Mouse (Mus musculus): ENCODE results near the gene Osbp2.
"Not testable (repeated sequence)": the region's sequence is repeated elsewhere in the genome, so short reads cannot be mapped to it uniquely, and the experiment has no call there.

The Osbp2 gene

DNA sequence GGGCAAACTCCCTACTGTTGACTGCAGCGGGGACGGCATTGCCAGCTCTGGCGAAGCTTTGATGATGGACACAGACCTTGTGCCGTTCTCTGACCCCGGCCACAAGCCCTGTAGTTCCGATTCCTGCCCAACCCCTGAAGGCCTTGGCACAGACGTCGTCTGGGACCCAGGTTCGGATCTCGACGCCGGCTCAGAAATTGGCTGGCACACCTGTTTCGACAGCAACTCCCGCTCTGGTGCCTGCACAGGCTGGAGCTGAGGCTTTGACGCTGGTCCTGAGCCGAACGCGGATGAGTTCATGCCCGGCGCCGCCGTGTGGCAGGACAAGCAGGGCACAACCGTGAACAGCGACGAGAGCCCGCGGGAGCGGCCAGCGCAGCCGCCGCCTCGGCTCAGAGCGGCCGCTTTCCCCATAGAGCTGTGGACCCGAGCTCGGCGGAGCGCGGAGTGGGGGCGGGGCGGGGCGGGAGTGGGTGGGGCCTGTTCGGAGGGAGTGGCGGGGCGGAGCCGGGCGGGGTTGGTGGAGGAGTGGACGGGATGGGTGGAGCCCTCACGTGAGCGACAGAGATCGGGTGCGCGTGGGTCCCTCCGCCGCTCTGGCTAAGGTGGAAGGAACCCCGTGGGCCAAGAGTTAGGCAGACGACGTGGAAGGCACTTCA, at the start of gene Osbp2:
Gene Osbp2 (minus strand): TSS at position 450 of the 659 bp plus-strand sequence.
- in situ Hi-C loops (cut with MboI; ENCODE audit: unreplicated experiment in 2 of 2), result no loop called here

DNA sequence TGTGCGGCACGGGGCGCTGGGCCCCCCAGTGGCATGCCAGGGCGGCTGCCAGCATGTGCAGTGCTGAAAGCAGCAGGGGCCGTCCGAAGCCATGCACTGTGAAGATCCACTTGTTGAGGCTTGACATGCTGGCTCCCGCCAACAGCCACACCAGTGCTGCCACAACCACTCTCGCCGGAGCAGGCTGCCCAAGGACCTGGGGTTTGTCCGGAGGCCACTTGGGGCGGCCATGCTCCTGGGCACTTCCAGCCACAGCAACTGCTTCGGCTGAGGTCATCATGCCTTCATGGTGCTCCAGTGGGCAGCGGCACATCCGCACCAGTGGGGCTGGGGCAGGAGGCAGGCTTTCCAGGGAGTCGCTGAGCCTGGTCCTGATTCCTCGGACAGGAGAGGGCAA, 49.2 kb upstream of the Osbp2 start:
- in situ Hi-C loops (cut with MboI; ENCODE audit: unreplicated experiment in 2 of 2), result no loop called here

DNA sequence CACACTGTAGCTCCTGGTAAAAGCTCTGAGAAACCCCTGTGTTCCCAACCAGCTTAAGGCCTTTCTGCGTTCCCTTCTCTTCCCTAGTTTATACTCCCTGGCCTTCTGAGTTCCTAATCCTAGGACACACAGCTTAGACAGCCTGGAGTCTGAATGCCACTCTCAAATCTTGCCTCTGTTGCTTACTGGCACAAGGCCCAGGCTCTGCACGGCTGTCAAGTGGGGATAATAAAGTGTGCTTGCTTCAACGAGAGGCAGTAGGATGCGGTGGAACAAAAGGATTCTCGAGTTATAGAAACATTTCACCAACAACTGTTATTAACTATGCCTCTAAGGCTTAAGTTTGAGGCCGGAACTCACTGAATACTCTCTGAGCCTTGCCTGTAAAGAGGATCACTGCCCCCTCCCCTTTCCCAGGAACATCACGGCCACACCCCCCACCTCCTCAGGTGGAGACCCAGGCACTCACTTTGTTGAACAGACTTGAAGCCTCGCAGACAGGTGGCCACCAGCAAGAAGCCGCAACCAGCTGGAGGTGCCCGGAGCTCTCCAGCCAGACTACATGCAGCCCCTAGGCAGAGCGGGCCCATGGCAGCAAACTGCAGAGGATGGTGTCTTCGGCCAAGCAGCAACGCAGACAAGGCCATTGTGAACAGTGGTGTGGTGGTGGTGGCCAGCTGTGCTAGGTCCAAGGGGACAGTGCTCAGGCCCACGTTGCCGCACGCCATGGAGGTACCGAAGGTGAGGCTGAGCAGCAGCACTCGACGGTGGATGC, 48.6 kb upstream of the Osbp2 start:
- in situ Hi-C loops (cut with MboI; ENCODE audit: unreplicated experiment in 2 of 2), result no loop called here

DNA sequence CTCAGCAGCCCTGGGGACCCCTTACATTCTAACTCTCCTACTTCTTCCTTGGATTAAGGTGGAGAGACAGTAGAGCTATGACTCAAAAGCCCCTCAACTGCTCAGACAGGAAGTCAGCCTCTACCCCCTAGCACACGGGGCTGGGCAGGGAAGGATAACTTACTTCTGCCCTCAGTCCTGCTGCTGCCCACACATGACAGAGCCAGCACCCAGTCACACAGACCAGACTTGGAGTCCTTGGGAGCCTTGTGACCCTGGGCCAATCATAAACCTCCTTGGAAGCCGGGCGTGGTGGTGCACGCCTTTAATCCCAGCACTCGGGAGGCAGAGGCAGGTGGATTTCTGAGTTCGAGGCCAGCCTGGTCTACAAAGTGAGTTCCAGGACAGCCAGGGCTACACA, 47.7 kb upstream of the Osbp2 start:
- in situ Hi-C loops (cut with MboI; ENCODE audit: unreplicated experiment in 2 of 2), result not testable (repeated sequence)

DNA sequence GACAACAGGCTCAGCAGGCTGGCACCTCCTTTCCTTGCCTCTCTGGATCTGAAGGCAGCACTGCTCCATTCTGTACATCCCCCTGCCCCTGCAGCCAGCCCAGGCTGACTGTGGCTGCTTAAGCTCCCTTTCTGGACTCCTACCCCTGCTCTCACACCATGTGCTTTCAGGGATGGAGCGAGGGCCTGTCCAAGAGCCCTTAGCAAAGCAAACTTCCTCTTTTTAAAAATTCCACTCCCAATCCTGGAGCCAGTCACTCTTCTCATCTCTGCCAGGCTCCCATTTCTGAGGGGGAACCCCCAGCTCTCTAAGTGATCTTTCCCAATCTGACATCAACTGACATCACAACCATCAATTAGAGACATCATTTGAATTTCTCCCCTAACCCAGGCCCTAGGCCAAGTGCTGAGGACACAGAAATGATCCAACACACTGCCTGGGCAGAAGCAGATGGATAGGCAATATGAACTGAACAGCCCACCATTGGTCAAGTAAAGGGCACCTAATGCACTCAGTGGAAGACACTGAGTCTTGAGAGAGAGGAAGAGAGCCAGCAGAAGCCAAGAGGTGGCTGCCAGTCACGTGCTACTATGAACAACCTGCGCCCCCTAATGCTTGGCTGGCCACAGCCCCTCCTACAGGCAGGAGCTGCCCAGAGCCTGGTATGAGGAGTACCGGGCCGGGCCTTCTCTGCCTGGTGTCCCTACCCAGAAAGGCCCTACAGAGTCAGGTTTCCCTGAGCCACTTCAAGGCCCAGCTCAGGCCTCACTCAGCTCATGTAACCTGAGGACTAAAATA, 47.0 kb upstream of the Osbp2 start:
- in situ Hi-C loops (cut with MboI; ENCODE audit: unreplicated experiment in 2 of 2), result no loop called here

DNA sequence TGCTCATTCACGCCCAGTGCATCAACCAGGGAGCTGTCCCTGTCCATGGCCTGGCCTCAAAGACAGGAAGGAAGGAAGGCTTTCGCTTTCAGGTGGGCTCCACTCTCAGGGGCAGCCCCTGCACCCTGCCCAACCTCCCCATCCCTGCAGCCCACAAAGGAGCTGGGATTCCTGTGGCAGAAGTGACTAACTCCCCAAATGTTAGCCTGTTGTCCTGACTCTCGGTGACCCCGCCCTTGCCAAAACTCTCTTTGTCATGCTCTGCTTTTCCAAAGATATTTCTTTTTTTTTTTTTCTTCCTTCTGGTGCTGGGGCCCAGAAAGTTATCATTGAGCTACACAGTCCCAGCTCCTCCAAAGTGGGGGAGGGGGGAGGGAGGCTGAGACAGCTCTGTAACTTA, 45.5 kb upstream of the Osbp2 start:
- in situ Hi-C loops (cut with MboI; ENCODE audit: unreplicated experiment in 2 of 2), result no loop called here

DNA sequence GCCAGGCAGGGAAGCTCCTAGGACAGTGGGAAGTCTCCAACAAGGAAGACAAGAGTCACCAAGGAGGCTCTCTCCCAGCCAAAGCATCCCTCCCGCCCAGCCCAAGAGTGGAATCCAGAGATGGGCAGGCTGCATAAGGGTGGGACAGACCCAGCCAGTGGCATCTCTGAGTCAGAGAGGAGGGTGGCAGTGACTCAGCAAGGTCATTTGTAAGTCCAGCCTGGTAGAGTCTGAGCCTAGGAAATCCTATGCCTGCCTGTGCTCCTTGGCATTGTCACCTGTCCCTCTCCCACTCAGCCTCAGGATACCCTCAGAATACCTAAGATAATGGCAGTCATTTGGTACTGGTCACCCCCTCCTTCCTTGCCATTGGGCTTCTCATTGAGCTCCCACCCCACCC, 41.7 kb upstream of the Osbp2 start:
- in situ Hi-C loops (cut with MboI; ENCODE audit: unreplicated experiment in 2 of 2), result no loop called here

DNA sequence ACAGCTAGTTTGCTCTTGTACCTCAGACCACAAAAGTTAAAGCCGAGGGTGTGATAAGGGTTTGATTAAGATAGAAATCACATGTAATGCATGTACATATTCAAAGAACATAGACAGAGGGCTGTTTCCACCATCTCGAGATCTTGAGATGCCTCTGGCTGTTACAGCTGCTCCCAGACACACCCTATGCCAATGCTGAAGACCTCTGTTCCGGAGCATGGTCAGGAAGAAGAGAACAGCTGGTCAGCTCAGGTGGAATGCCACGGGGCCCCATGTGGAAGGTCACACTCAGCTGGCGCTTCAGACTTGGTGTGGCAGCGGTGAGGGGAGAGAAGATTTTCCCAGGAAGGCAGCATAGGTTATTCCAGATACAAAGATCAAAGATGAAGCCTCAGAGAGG, 41.0 kb upstream of the Osbp2 start:
- in situ Hi-C loops (cut with MboI; ENCODE audit: unreplicated experiment in 2 of 2), result no loop called here

DNA sequence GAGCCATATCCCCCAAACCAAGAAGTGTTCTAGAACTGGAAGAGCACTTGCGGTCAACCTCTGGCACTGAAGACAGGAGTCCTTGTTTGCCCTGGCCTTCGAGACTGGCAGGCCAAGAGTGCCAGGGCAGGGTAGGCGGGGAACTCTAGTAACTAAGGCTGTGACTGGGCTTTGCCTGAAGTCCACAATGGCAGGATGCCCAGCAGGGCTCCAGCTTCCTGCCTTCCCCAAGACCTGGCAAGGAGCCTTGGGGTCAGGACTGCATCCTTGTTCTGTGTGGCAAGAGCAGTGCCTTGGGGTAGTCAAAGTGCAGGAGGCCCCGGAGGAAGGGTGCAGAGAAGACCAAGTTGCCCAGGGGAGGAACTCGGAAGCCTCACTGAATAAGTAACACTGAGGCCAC, 39.3 kb upstream of the Osbp2 start:
- in situ Hi-C loops (cut with MboI; ENCODE audit: unreplicated experiment in 2 of 2), result no loop called here

DNA sequence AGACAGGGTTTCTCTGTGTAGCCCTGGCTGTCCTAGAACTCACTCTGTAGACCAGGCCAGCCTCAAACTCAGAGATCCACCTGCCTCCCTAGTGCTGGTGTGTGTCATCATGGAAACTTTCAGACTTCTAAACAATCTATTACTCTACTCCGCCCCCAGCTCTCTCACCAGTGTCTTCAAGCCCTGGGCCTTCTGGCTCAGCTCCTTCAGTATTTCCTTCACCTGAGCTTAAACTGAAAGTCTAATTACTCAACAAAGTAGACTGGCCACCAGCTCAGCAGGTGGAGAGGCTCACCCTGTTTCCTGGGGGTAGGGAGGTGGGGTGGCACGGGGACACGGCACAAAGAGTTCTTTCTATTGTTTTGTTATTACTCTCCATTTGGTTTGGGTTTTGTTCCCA, 38.8 kb upstream of the Osbp2 start:
- in situ Hi-C loops (cut with MboI; ENCODE audit: unreplicated experiment in 2 of 2), result no loop called here

DNA sequence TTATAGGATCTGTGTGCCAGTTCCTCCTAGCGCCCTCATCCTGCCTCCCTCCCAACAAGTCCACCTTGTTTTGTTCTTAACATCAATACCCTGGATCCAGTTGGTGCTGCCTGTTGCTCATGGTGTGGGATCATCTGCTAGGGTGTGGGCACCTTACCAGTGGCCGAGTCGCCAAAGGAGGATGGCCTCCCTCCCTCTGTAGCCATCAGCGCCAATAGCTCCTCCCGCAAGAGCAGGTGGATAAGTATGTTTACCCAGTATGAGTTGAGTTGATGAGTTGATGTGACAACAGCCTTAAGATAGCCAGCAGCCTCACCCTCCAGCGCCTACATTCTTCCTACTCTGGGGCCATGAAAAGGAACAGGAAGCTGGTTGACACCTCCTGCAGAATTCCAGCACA, 36.6 kb upstream of the Osbp2 start:
- in situ Hi-C loops (cut with MboI; ENCODE audit: unreplicated experiment in 2 of 2), result no loop called here

DNA sequence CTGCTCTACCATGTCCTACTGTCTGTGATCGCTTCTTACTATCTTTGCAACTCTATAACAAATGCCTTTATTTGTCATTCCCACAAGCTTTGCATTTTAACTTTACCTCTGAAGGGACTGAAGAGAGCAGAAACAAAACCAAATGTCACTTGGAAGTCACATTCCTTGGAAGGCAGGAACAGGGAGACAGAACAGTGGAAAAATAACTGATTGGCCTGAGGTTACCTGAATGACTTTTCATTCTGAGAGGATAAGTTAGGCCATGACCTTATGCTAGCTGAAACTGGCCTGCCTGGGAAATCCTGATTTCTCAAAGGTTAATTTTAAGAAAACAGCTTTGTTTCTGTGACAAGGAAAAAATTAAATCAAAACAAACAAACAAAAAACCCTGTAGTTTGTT, 32.2 kb upstream of the Osbp2 start:
- in situ Hi-C loops (cut with MboI; ENCODE audit: unreplicated experiment in 2 of 2), result no loop called here

DNA sequence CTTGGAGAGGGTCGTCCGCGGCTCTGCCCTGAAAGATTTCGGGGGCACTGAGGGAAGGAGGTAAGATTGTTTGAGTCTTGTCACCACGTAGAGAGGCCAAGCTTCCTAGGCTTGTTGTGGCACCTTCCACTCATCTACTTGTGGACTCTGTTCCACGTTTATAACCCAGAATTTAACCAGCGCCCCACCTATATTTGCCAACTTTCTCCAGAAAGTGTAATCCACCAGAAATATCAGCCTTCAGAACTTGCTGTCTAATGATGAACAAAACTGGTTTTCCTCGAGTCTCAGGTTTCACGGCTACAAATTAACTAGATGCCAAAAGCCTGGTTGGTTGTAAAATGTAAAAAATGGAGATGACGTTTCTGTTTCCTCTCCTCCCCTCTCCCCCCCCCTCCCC, 31.8 kb upstream of the Osbp2 start:
- in situ Hi-C loops (cut with MboI; ENCODE audit: unreplicated experiment in 2 of 2), result no loop called here

DNA sequence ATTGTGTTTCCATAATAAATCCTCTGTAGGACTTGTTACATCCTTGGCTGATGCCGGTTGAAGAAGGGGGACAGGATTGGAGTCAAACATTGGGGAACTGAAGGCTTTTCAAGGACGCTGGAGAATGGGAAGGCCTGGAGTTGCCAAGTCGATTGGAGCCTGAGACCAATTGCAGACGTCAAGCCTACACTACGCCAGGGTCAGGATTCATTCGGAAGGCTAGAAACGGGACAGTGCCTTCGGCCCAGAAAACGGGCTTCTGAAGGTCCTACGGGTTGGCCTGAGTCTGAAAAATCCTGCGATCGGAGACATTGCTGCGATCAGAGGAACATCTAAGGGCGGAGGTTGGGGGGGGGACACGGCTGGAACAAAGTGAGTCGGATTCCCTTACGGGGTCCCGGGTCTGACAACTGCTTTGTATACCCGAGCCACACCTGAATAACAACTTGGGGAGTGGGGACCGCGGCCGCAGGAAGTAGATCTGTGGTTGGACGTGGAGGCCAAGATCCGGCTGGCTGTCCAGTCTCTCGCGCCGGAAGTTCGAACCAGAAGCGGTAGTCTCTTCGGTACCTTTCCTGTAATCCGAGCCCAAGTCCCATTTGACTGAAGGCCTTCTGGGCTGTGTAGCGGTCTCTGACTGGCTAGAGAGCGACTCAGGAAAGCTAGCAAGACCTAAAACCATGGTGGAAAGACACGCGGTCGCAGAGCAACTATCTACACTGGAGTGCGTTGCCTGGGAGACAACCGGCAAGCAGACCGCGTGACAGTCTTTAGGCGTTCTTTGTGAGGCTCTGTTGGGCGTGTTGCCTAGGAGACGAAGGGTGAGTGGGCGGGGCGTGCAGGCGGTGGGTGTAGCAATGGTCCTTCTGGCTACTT, 30.9 kb upstream of the Osbp2 start, which contains the start of the genes 4921536K21Rik and Dusp18:
Gene 4921536K21Rik (minus strand): TSS at position 693 of the 876 bp plus-strand sequence.
Gene Dusp18 (plus strand): TSS at position 835 of the 876 bp plus-strand sequence.
- in situ Hi-C loops (cut with MboI; ENCODE audit: unreplicated experiment in 2 of 2), result no loop called here

DNA sequence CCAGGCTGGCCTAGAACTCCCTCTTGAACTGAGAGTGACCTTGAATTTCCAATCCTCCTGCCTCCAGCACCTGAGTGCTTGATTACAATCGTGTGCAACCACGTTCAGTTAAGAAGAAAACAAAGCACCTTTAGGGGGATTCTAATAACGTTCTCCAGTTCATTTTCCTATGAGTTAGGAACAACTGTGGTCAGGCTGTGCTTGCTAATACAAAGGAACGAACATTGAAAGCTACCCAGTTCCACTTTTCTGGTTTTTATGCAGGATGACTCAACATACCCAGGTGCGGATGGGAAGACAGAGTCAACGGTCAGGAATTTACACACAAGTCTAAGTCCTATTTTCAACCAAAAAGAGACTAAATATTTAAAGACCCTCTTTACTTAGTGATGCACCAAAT, 30.3 kb upstream of the Osbp2 start:
- in situ Hi-C loops (cut with MboI; ENCODE audit: unreplicated experiment in 2 of 2), result no loop called here

DNA sequence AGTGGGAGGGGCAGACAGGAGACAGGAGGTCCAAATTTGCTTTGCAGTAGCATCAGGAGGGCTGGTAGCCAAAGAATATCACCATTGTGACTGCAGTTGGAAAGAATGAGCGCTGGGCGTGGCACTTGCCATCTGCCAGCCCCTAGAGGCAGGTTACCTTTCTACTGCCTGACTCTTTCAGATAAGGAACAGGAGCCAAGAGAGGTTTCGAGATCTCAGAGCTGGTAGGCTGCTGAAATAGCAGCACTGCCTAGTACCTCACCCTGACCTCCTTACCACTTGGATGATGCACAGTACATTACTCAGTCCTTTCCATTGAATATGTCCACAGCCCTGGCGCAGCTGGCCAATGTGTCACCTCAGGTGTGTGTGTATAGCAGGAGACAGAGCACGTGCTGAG, 23.6 kb upstream of the Osbp2 start:
- in situ Hi-C loops (cut with MboI; ENCODE audit: unreplicated experiment in 2 of 2), result no loop called here

DNA sequence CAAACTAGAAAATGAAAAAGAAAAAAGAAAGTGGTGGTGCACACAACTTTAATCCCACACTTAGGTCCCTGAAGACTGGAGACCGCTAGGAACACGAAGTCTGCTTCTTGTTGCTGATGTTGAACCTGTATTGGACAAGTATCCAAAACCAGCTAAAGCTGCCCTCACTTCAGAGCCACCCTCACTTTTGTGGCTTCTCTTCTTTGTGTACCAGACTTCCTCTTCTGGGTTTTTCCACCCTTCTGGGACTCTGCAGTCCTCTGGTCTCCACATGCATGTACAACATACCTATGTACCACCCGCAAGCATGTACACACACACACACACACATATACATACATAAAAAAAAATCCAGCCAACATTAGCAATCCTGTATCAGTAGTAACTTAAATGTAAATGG, 20.0 kb upstream of the Osbp2 start:
- in situ Hi-C loops (cut with MboI; ENCODE audit: unreplicated experiment in 2 of 2), result no loop called here

DNA sequence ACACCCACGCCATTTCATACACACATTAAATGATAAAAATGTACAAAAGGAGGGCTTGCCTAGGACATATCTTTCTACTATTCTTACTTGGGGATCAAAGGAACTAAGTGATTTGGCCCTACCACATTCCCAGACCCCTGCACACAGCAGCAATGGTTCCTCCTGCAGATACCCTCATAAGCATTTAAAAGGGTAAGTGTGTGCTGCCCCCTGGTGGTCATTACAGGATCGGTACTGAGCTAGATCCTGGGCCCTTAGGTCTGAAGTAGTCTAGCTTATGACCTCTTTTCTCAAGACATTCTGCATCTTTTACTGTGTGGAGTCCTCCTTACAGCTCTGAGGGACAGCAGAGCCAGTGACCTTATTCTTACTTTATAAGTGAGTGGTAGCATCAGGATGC, 16.1 kb upstream of the Osbp2 start:
- in situ Hi-C loops (cut with MboI; ENCODE audit: unreplicated experiment in 2 of 2), result loop anchor here in 1 of 2 experiments (5.0 kb wide), 1 partner anchor 408 kb away; no protein-coding TSS in a partner anchor

DNA sequence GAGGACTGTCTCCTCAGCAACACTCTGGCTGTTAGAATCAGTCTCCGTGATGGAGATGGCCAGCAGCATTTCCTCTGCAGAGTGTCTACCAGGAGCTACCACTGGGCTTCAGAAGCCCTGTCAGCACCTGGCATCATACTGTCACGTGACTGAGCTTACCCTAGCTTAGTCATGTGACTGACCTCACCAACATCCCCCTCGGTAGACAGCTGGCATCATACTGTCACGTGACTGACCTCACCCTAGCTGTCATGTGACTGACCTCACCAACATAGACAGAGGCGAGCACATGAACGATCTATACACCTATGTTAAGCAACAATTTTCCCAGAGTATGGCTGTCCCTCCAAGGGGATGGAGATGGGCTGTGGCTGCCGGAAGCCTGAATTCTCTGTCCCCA, 15.0 kb upstream of the Osbp2 start:
- in situ Hi-C loops (cut with MboI; ENCODE audit: unreplicated experiment in 2 of 2), result loop anchor here in 1 of 2 experiments (5.0 kb wide), 1 partner anchor 406 kb away; no protein-coding TSS in a partner anchor

DNA sequence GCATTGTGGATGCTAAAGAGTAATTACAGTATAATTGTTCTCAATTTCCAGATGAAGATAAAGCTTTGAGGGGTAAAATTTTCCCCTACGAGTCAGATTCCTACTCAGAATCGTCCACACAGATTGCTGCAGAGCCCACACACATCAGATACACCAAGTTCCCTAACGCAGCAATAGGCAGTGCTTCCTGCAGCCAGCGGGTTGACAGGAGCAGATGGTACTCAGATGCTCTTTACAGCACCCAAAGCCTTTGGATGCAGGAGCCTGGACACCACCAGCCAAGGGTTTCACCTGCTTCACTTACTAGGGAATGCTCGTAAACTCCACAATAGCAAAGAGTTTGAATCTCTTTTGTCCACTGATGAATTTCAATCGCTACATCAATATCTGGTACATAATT, 12.7 kb upstream of the Osbp2 start:
- in situ Hi-C loops (cut with MboI; ENCODE audit: unreplicated experiment in 2 of 2), result loop anchor here in 1 of 2 experiments (5.0 kb wide), 1 partner anchor 404 kb away; no protein-coding TSS in a partner anchor
